Mouse (Mus musculus) c-Kit-positive CD71-positive TER-119-positive erythroid progenitor cells, embryonic 14.5 days (primary cell): ENCODE results near the gene Gm42517.
A peak's percentile ranks its signal among the peaks of the same experiment; 100 is the strongest.

Source experiments
- DNase-seq: peaks from one replicate; pipeline ENCODE4 v3.0.0-alpha.2; 2013; ENCODE audit warnings: low spot score

The Gm42517 gene

DNA sequence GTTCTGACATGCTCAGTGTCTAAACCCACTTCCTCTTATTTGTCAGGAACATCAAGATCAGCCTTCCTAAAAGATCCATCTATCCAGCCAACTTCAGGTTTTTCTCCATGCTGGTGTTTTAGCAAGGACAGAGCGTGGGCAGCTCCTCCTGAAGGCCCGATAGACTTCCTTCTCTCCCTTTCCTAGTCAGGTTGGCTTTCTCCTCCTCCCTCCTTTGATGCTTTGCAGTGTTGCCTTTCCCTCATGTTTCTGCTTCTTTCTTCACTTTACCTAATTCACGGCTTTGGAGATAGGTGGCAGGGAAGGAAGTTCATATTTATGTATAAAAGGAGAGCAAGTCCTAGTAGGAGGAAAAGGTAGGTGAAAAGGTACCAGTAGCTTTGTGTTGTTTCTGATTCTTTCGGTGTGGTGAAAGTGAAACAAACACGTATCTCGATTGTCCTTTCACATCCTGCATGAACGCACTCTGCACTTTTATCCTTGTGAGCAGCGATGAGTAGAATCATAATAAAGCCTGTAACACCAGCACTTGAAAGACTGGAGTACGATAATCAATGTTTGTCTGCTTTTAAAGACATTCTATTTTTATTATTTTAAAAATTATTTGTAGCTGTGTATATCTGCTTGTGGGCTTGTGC lies 18.1 kb downstream of the Gm42517 start:
- DNase-seq: no peak

DNA sequence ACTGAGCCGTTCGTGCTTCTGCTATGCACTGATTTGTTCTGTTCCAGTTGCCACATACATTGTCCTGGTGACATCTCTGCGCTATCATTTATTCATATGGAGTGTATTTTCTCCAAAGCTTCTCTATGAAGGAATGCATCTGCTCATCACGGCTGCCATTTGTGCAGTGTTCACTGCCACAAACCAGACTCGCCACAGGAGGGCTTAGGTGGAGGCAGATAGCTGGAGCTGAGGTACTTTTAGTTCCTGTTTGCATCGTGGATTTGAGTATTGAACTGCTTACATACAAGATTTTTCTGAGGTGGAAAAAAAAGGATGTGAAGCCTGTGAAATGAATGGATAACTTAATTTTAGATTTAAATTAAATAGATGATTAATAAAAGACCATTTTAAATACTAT lies 19.9 kb downstream of the Gm42517 start:
- no peak for DNase-seq

DNA sequence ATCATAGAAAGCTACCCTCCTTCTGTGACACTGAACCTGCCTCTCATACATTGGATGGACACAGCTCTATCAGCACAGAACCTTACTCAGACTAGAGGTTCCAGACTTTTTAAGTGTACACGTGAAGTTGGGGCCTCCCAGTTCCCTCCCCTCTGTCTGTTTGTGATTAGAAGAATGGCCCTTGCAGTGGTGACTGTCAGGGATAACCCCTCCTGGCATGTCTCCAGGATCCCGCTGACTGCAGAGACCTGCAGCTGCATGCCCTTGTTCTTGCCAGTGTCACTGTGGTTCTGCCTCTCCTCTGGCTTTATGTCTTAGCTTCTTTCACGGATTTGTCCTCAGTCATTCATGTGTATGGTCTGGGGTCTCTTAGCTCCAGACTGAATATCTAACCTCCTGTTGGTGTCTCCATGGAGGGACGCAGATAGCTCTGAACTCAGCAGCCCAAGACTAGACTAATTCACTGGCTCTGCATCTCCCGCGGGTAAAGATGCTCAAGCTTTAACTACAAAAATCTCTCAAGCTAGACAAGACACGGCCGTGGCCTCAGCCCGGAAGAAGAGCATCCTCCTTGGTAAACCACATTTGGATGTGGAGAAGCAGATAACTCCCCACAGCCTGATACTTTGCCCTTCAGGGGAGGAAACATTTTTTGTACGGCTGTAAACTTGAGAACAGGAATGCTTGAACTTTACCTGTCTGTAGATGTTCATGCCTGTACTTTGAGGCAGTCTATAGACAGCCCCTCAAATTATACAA lies 22.2 kb downstream of the Gm42517 start:
- no peak for DNase-seq

- DNase-seq: no peak
Measured at GRCm38 (mm10) chr5:108343680-108344170, 24.0 kb downstream of the Gm42517 start.

DNA sequence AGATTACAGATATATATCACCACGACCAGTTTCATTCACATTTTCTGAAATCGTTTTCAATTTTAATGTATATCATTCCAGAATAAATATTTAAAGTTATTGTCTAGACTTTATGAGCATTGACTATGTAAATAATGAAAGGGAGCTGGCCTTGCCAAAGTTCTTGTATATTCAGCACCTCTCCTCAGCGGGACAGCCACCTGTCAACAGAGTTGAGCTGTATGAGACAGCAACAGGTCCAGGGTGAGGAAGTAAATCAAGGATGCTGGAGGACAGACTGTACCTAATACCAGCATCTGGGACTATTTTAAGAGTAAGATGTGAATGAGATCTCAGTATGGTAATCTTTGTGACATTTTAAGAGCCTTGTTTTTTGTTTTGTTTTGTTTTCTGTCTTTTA lies 29.7 kb downstream of the Gm42517 start:
- no peak for DNase-seq

GRCm38 (mm10) chr5:108337385-108337784 lies 30.3 kb downstream of the Gm42517 start:
- DNase-seq: peak; percentile 48

GRCm38 (mm10) chr5:108331051-108331450 lies 36.7 kb downstream of the Gm42517 start:
- DNase-seq: no peak
